Mouse (Mus musculus) spleen, adult 2 months (tissue): ENCODE data around the gene Pdcd10.

Source experiments
- CTCF ChIP-seq: fragments of 200-500 bp; IDR thresholded peaks from 2 replicates; pipeline ENCODE4 v1.5.1; 2011; ENCODE audit warnings: mild to moderate bottlenecking, inconsistent platforms; ENCODE audit not compliant: insufficient read depth, insufficient read length, insufficient replicate concordance; ENCODE audit errors: extremely low read depth
- POLR2A ChIP-seq: fragments of 200-500 bp; IDR thresholded peaks from 2 replicates; pipeline ENCODE4 v1.6.1; 2011; ENCODE audit warnings: low read depth, low read length, inconsistent platforms

DNA sequence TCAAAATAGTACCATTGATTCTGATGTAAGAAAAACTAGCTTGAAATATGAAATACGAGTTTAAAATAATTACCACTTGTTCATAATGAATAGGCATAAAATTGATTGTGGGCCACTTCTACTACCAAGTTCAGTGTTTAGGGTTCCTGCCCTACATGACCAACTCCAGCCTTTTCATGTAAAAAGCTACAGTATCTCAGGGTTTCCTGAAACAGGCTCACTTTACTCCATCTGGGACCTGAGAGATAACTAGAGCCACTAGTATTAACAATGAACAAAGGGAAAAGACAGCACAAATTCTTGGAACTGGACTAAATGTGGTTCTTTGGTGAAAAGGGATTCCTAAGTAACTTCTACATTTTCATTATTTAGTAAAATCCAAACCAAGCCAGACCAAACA, 12.4 kb downstream of the Pdcd10 start:
- TF ChIP-seq CTCF (no peak), POLR2A (no peak)
